Comparison of ENCODE assay signal across 22 mouse cellular contexts in genomic region chr13:5894910-5895309, GRCm38 (mm10). TPM values are rescaled to one million over a fixed set of nuclear protein-coding genes. Genes with fewer than 3 reads are reported as not detected.
DNase-seq lines count a peak whose midpoint lies in the region; ATAC-seq and TF ChIP-seq lines count a peak whose summit lies in the region.
"Had no signal": no experiment of that assay in that cellular context is flagged by ENCODE, and none has a peak within 500 bp of the region (broad histone marks: within the 10 kb centered on the region; RNA-seq: fewer than 3 reads in every experiment).

No protein-coding gene starts in this region.

- no peak overlapping the region for H3K9ac ChIP-seq in hindbrain, embryonic 14.5 days
- H3K9ac ChIP-seq in midbrain, postnatal 0 days (replicated peaks; ENCODE audit: low read length, poor library complexity, severe bottlenecking), result no peak overlapping the region

- H3K4me2 ChIP-seq in myocyte (ENCODE audit: low read depth), result no peak overlapping the region
- H3K4me2 ChIP-seq in hindbrain, embryonic 14.5 days (replicated peaks), result no peak overlapping the region
- no peak overlapping the region for H3K4me2 ChIP-seq in midbrain, postnatal 0 days (ENCODE audit: low read depth, low read length, poor library complexity, severe bottlenecking)

- H3K79me3 ChIP-seq in C2C12 (ENCODE audit: low read depth), result no peaks in the 10 kb centered on the region

- DNase-seq in mesoderm, embryonic 11.5 days (ENCODE audit: low read depth, low spot score), result peak; percentile 35
- no peak for DNase-seq in thymus, postnatal 4 days
- no peak for DNase-seq in hindbrain, embryonic 14.5 days (ENCODE audit: low spot score)
- DNase-seq in midbrain, postnatal 0 days (ENCODE audit: low spot score), result no peak
- DNase-seq: adrenal gland, adult 2 months; adrenal gland, adult 8-10 months; adrenal gland, postnatal 10 days; adrenal gland, postnatal 14 days; adrenal gland, postnatal 25 days; adrenal gland, postnatal 36 days; B cell, adult 2 months; cerebellum, adult 11 months; cerebellum, adult 11-12 months; cerebellum, adult 18-20 months; cerebellum, adult 2 months had no signal

- no peaks in the 10 kb centered on the region for H3K9me3 ChIP-seq in hindbrain, embryonic 14.5 days (ENCODE audit: control insufficient read depth, low read length)
- H3K9me3 ChIP-seq in midbrain, postnatal 0 days (ENCODE audit: low read length), result no peaks in the 10 kb centered on the region
- H3K9me3 ChIP-seq: G1E had no signal

- H3K27me3 ChIP-seq in C2C12 (ENCODE audit: control insufficient read depth, insufficient read depth, insufficient read length), result no peaks in the 10 kb centered on the region
- no peaks in the 10 kb centered on the region for H3K27me3 ChIP-seq in myocyte (ENCODE audit: control insufficient read depth, insufficient read depth, insufficient read length)
- H3K27me3 ChIP-seq in hindbrain, embryonic 14.5 days (ENCODE audit: control insufficient read depth, insufficient read depth, low read length), result no peaks in the 10 kb centered on the region
- H3K27me3 ChIP-seq in midbrain, postnatal 0 days (ENCODE audit: insufficient read depth, low read length), result no peaks in the 10 kb centered on the region
- H3K27me3 ChIP-seq: CH12.LX, Patski had no signal

- no peak overlapping the region for H3ac ChIP-seq in C2C12 (ENCODE audit: control insufficient read depth, insufficient read length, low read depth)
- H3ac ChIP-seq in myocyte (ENCODE audit: control insufficient read depth, insufficient read length), result no peak overlapping the region

- H3K4me3 ChIP-seq in C2C12 (ENCODE audit: insufficient read depth, poor library complexity, severe bottlenecking) (no peak overlapping the region), myocyte (no peak overlapping the region)
- no peak overlapping the region for H3K4me3 ChIP-seq in hindbrain, embryonic 14.5 days (replicated peaks; ENCODE audit: low read length)
- H3K4me3 ChIP-seq in midbrain, postnatal 0 days (ENCODE audit: low read depth, low read length), result no peak overlapping the region

- TF ChIP-seq POLR2A in myocyte (IDR thresholded peaks at IDR 0.05; ENCODE audit: insufficient read length, low read depth), result no peak

- no peaks in the 10 kb centered on the region for H3K4me1 ChIP-seq in hindbrain, embryonic 14.5 days (replicated peaks; ENCODE audit: control insufficient read depth, insufficient read depth, low read length)
- no peaks in the 10 kb centered on the region for H3K4me1 ChIP-seq in midbrain, postnatal 0 days (ENCODE audit: insufficient read depth, low read length)

- H3K27ac ChIP-seq in hindbrain, embryonic 14.5 days, result no peak overlapping the region
- no peak overlapping the region for H3K27ac ChIP-seq in midbrain, postnatal 0 days (ENCODE audit: low read depth, low read length)

- no peak for TF ChIP-seq CTCF in C2C12 (IDR thresholded peaks at IDR 0.05; ENCODE audit: control insufficient read depth, insufficient read depth, insufficient read length)
- TF ChIP-seq CTCF in midbrain, postnatal 0 days (IDR thresholded peaks at IDR 0.05), result no peak

- H3K36me3 ChIP-seq in C2C12 (ENCODE audit: control insufficient read depth, insufficient read depth), result no peaks in the 10 kb centered on the region
- H3K36me3 ChIP-seq in myocyte (ENCODE audit: control insufficient read depth, insufficient read depth), result no peaks in the 10 kb centered on the region
- H3K36me3 ChIP-seq in hindbrain, embryonic 14.5 days (replicated peaks; ENCODE audit: control insufficient read depth, insufficient read depth), result no peaks in the 10 kb centered on the region
- H3K36me3 ChIP-seq in midbrain, postnatal 0 days (ENCODE audit: insufficient read depth, low read length), result no peaks in the 10 kb centered on the region
- H3K36me3 ChIP-seq: G1E had no signal

- 79% methylated on average over 3 of the region's 3 CpGs for WGBS in hindbrain, embryonic 14.5 days
- WGBS in midbrain, postnatal 0 days, result 88% methylated on average over 3 of the region's 3 CpGs

- no peak for ATAC-seq in hindbrain, embryonic 14.5 days (ENCODE audit: low FRiP score)
- ATAC-seq in midbrain, postnatal 0 days (ENCODE audit: low FRiP score), result no peak
- ATAC-seq: activated CD4-positive, CD25-positive, alpha-beta regulatory T cell, adult 4 months; CD4-positive, CD25-positive, alpha-beta regulatory T cell, adult 4 months; Patski had no signal

- H3K79me2 ChIP-seq in C2C12 (ENCODE audit: control insufficient read depth, insufficient read depth) (no peaks in the 10 kb centered on the region), myocyte (ENCODE audit: control insufficient read depth, insufficient read depth) (no peaks in the 10 kb centered on the region)

TF ChIP-seq in C2C12, 6 proteins besides CTCF, POLR2A, EP300 and RAD21:
- TF ChIP-seq MYOG (IDR thresholded peaks at IDR 0.05; ENCODE audit: control insufficient read depth, extremely low read depth, insufficient read length), result no peak
- peak; percentile 79 for TF ChIP-seq MYOD1 (IDR thresholded peaks at IDR 0.05; ENCODE audit: control insufficient read depth, insufficient read length, low read depth)
- TF ChIP-seq MAX (IDR thresholded peaks at IDR 0.05), result no peak

TF ChIP-seq in myocyte, 11 proteins besides CTCF, POLR2A, EP300 and RAD21:
- TF ChIP-seq MAX (IDR thresholded peaks at IDR 0.05; ENCODE audit: low read depth) (no peak), MYOD1 (IDR thresholded peaks at IDR 0.05; ENCODE audit: control insufficient read depth in 1 of 3, insufficient read length in 2 of 3, low read depth in 2 of 3) (peak in 2 of 3 experiments; percentile 56 to 88), TCF12 (IDR thresholded peaks at IDR 0.05; ENCODE audit: insufficient read depth, poor library complexity, severe bottlenecking) (no peak), SRF (IDR thresholded peaks at IDR 0.05; ENCODE audit: control insufficient read depth, insufficient read length, low read depth) (no peak), MYOG (IDR thresholded peaks at IDR 0.05; ENCODE audit: control insufficient read depth in 1 of 3, insufficient read depth in 1 of 3, insufficient read length in 2 of 3, low read depth in 2 of 3) (peak in 1 of 3 experiments; percentile 33), REST (IDR thresholded peaks at IDR 0.05; ENCODE audit: insufficient read depth, insufficient read length) (no peak), CEBPB (IDR thresholded peaks at IDR 0.05; ENCODE audit: insufficient read depth, poor library complexity, severe bottlenecking) (no peak)

RNA-seq across cellular contexts. Expression of gene Klf6, which starts 33.6 kb away (rescaled TPM):
- polyA plus RNA-seq in C2C12 (2012; fragmentation: generic; extraction: Trizol), result 21.8 TPM
- 21.2 TPM for polyA plus RNA-seq in myocyte (2012; fragmentation: generic; extraction: Trizol)
- polyA plus RNA-seq in hindbrain, embryonic 14.5 days (2014; fragmentation: Nextera tagmentation; extraction: Ambion mirVana), result 77.8 and 86.1 TPM in 2 replicates
- total RNA-seq in midbrain, postnatal 0 days (2014; rRNA removed), result 63.9 and 75.1 TPM in 2 replicates
- 153 and 157 TPM in 2 replicates for polyA plus RNA-seq in midbrain, postnatal 0 days (2015; fragmentation: Nextera tagmentation; extraction: Ambion mirVana)
